Mouse (Mus musculus) bone marrow macrophage, adult 2 months (primary cell): ENCODE measurements around the gene Spryd4.

ENCODE experiments used
- CTCF ChIP-seq: IDR thresholded peaks from 2 replicates; pipeline ENCODE4 v1.5.1; 2012; ENCODE audit warnings: low read depth, mild to moderate bottlenecking, low read length, moderate library complexity
- POLR2A ChIP-seq: IDR thresholded peaks from 2 replicates; pipeline ENCODE4 v1.6.1; 2012; ENCODE audit warnings: mild to moderate bottlenecking, low read depth, low read length, borderline replicate concordance

- no peak for TF ChIP-seq POLR2A
- TF ChIP-seq CTCF, result no peak
These were observed 24.7 kb upstream of the Spryd4 start for GRCm38 (mm10) chr10:128236321-128236720.
